Mouse (Mus musculus) adrenal gland, postnatal 36 days (tissue): ENCODE measurements at regions not wholly inside any gene's neighbourhood (a gene's known extent, or its start where the extent isn't known, plus 50 kb on each side); places are given as distances from the start of the nearest gene placed in this dataset.
A peak's percentile ranks its signal among the peaks of the same experiment; 100 is the strongest.

Experiments used
- DNase-seq, 2 experiments: peaks; one replicate each; pipeline ENCODE4 v3.0.0; 2021; ENCODE audit warnings: mixed read lengths in 1 of 2

- DNase-seq, result peak; percentile 55 to 74
These were observed 288.5 kb upstream of the Jmjd1c start for GRCm38 (mm10) chr10:66807261-66807968.

- peak; percentile 6 to 19 for DNase-seq
These were observed 283.2 kb upstream of the Jmjd1c start for GRCm38 (mm10) chr10:66812515-66813260.

- no peak for DNase-seq
These were observed 281.9 kb upstream of the Jmjd1c start for GRCm38 (mm10) chr10:66813850-66814564.

GRCm38 (mm10) chr10:66814565-66815201 is 281.2 kb upstream of the Jmjd1c start:
- peak; percentile 70 to 76 for DNase-seq

GRCm38 (mm10) chr10:66815951-66816350 is 280.0 kb upstream of the Jmjd1c start:
- no peak for DNase-seq

GRCm38 (mm10) chr10:66816776-66817175 is 279.1 kb upstream of the Jmjd1c start:
- no peak for DNase-seq

GRCm38 (mm10) chr10:66817876-66818275 is 278.0 kb upstream of the Jmjd1c start:
- DNase-seq, result peak; percentile 17 to 30

- no peak for DNase-seq
These were observed 276.4 kb upstream of the Jmjd1c start for GRCm38 (mm10) chr10:66819517-66819916.

GRCm38 (mm10) chr10:66825737-66826136 is 270.2 kb upstream of the Jmjd1c start:
- DNase-seq, result no peak

GRCm38 (mm10) chr10:66826327-66826726 is 269.6 kb upstream of the Jmjd1c start:
- DNase-seq, result no peak

GRCm38 (mm10) chr10:66834974-66835373 is 261.0 kb upstream of the Jmjd1c start:
- DNase-seq, result no peak

GRCm38 (mm10) chr10:66839058-66839457 is 256.9 kb upstream of the Jmjd1c start:
- no peak for DNase-seq

- DNase-seq, result no peak
These were observed 252.7 kb upstream of the Jmjd1c start for GRCm38 (mm10) chr10:66843258-66843657.

- DNase-seq, result no peak
These were observed 247.1 kb upstream of the Jmjd1c start for GRCm38 (mm10) chr10:66848778-66849177.

- DNase-seq, result peak; percentile 36 to 53
These were observed 246.2 kb upstream of the Jmjd1c start for GRCm38 (mm10) chr10:66849681-66850080.

GRCm38 (mm10) chr10:66850972-66851478 is 244.9 kb upstream of the Jmjd1c start:
- DNase-seq, result no peak

- DNase-seq, result no peak
These were observed 244.1 kb upstream of the Jmjd1c start for GRCm38 (mm10) chr10:66851841-66852240.

GRCm38 (mm10) chr10:66852708-66853107 is 243.2 kb upstream of the Jmjd1c start:
- peak in 1 of 2 experiments; percentile 10 for DNase-seq

GRCm38 (mm10) chr10:66853258-66853657 is 242.7 kb upstream of the Jmjd1c start:
- peak; percentile 87 to 90 for DNase-seq

- no peak for DNase-seq
These were observed 241.0 kb upstream of the Jmjd1c start for GRCm38 (mm10) chr10:66854895-66855294.

- DNase-seq, result no peak
These were observed 238.6 kb upstream of the Jmjd1c start for GRCm38 (mm10) chr10:66857330-66857729.

- DNase-seq, result no peak
These were observed 234.5 kb upstream of the Jmjd1c start for GRCm38 (mm10) chr10:66861421-66861820.
